Mouse (Mus musculus) hindbrain, postnatal 0 days (tissue): Measurements from ENCODE around the gene Bsg. TPM values are rescaled to one million over a fixed set of nuclear protein-coding genes. Genes with fewer than 3 reads are reported as not detected.

Experiments used
- ATAC-seq: fragments of 200-750 bp; cut with Nextera tagmentation; 2 replicates; pipeline ENCODE4 v1.8.0; 2017; ENCODE audit warnings: mild to moderate bottlenecking, moderate TSS enrichment, moderate library complexity
- DNase-seq: peaks from one replicate; pipeline ENCODE4 v3.0.0-alpha.2; 2015; ENCODE audit warnings: low spot score
- H3K27ac ChIP-seq: fragments of 300-500 bp; sonication (generic); 2 replicates; pipeline ENCODE4 v1.5.1; 2014; ENCODE audit warnings: mild to moderate bottlenecking
- H3K27me3 ChIP-seq: fragments of 300-500 bp; sonication (generic); 2 replicates; pipeline ENCODE4 v1.6.1; 2014; ENCODE audit warnings: low read length, mixed read lengths; ENCODE audit not compliant: insufficient read depth
- H3K36me3 ChIP-seq: fragments of 300-500 bp; sonication (generic); 2 replicates; pipeline ENCODE4 v1.6.1; 2014; ENCODE audit warnings: low read length, mixed read lengths; ENCODE audit not compliant: insufficient read depth
- H3K4me1 ChIP-seq: fragments of 300-500 bp; sonication (generic); 2 replicates; pipeline ENCODE4 v1.6.1; 2014; ENCODE audit warnings: antibody characterized with exemption, low read length, mixed read lengths; ENCODE audit not compliant: insufficient read depth
- H3K4me2 ChIP-seq: fragments of 300-500 bp; sonication (generic); 2 replicates; pipeline ENCODE4 v1.6.1; 2014; ENCODE audit warnings: low read depth, mild to moderate bottlenecking, low read length, moderate library complexity, mixed read lengths
- H3K4me3 ChIP-seq: fragments of 300-500 bp; sonication (generic); 2 replicates; pipeline ENCODE4 v1.5.1; 2014; ENCODE audit warnings: low read length
- H3K9ac ChIP-seq: fragments of 300-500 bp; sonication (generic); replicated peaks from 2 replicates; pipeline ENCODE4 v1.6.1; 2014; ENCODE audit warnings: mild to moderate bottlenecking, low read length, moderate library complexity, mixed read lengths
- H3K9me3 ChIP-seq: fragments of 300-500 bp; sonication (generic); 2 replicates; pipeline ENCODE4 v1.6.1; 2016; ENCODE audit warnings: low read length, mixed read lengths
- CTCF ChIP-seq: IDR thresholded peaks from 2 replicates; pipeline ENCODE4 v1.5.1; 2016; ENCODE audit warnings: antibody characterized with exemption, control low read depth, low read depth
- WGBS: fragments of 180-500 bp; shearing (Covaris S2); extraction: QIAGEN DNeasy Blood & Tissue Kit; methylation state at CpG from one replicate; pipeline ENCODE4 v1.1.7; 2014; 5-methylcytosine and 5-hydroxymethylcytosine counted together
- polyA plus RNA-seq: library from polyadenylated mRNA; unstranded; fragments of >200 nt; fragmentation: Nextera tagmentation; extraction: Ambion mirVana; gene quantifications from 2 replicates; pipeline ENCODE4 v1.2.1, GENCODE M21; 2015
- total RNA-seq: library from RNA; depleted of rRNA; stranded (reverse); fragments of >200 nt; gene quantifications from 2 replicates; pipeline ENCODE4 v1.2.3, GENCODE M21; 2014

Gene Bsg
- total and polyA plus RNA-seq, 2 experiments from 2014 or later, result 1,151 to 1,243 TPM

DNA sequence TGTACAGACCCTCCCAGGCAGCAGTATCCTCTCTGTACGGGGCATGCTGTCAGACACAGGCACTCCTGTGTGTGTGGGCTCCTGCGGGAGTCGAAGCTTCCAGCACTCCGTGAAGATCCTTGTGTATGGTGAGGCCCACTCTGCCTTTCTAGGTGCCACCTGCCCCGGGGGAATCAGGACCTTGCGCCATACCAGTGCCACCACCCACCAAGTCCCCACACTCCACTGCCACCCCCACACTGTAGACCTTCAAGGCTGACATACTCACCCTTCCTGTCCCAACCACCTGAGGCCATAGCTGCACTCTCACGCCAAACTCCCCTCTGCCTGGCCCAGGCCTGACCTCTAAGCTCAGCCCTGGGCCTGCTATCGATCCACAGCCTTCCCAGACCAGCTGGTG, 39.2 kb upstream of the Bsg start:
- Histone ChIP-seq H3K4me2 (no peak overlapping the region), H3K4me1 (0 out of 2 replicates have a peak, but pooled peaks cover 3% of the 10 kb centered on the region), H3K27me3 (no peaks in the 10 kb centered on the region), H3K4me3 (no peak overlapping the region), H3K27ac (no peak overlapping the region), H3K36me3 (no peaks in the 10 kb centered on the region), H3K9ac (no peak overlapping the region), H3K9me3 (no peaks in the 10 kb centered on the region)
- 81% methylated on average over 8 of the region's 8 CpGs for WGBS
- ATAC-seq, result no peak
- DNase-seq, result no peak
- TF ChIP-seq CTCF, result no peak

DNA sequence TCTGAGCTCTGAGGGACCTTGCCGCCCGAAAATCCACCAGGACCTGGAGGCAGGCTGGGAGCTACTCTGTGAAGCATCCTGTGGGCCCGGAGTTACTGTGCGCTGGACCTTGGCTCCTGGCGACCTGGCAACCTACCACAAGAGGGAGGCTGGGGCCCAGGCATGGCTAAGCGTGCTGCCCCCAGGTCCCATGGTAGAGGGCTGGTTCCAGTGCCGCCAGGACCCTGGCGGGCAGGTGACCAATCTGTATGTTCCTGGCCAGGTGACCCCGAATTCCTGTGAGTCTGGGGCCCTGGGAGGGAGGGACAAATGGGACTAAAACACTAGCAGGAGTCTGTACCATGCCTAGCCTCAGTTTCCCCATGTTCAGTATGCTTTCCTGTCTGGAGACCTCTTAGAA, 37.8 kb upstream of the Bsg start:
- peaks cover 15% of the 10 kb centered on the region; the same call in 1 of the 2 replicates for H3K4me1 ChIP-seq
- no peak for DNase-seq
- H3K36me3 ChIP-seq, result no peaks in the 10 kb centered on the region
- no peak overlapping the region for H3K4me2 ChIP-seq
- no peak overlapping the region for H3K4me3 ChIP-seq
- TF ChIP-seq CTCF, result no peak
- 74% methylated on average over 9 of the region's 9 CpGs for WGBS
- no peak overlapping the region for H3K27ac ChIP-seq
- no peak for ATAC-seq
- H3K9me3 ChIP-seq, result no peaks in the 10 kb centered on the region
- H3K9ac ChIP-seq, result no peak overlapping the region
- no peaks in the 10 kb centered on the region for H3K27me3 ChIP-seq

DNA sequence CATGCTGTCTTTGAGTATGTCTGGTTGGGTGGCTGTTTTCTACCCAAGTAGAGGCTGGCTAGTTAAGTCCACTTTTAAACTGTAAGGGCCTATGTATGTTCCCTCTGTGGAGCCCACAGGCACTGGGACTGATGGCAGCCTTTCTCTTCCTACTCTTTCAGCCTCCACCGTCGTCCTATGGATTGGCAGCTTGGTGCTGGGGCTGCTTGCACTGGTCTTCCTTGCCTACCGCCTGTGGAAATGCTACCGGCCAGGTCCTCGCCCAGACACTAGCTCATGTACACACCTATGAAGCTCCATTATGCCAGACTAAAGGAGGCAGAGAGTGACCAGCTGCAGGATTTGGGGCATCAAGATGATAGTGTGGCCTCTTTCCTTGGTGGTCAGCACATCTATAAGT, 36.2 kb upstream of the Bsg start:
- Histone ChIP-seq H3K36me3 (no peaks in the 10 kb centered on the region), H3K9me3 (no peaks in the 10 kb centered on the region), H3K4me1 (peaks cover 15% of the 10 kb centered on the region; the same call in 1 of the 2 replicates), H3K4me2 (peak overlapping the region; percentile 86), H3K9ac (no peak overlapping the region; the same call in 1 of the 2 replicates), H3K27ac (peak overlapping the region; percentile 98), H3K27me3 (no peaks in the 10 kb centered on the region), H3K4me3 (no peak overlapping the region)
- TF ChIP-seq CTCF, result no peak
- DNase-seq (no peak), ATAC-seq (no peak)
- WGBS, result 90% methylated on average over 5 of the region's 5 CpGs

DNA sequence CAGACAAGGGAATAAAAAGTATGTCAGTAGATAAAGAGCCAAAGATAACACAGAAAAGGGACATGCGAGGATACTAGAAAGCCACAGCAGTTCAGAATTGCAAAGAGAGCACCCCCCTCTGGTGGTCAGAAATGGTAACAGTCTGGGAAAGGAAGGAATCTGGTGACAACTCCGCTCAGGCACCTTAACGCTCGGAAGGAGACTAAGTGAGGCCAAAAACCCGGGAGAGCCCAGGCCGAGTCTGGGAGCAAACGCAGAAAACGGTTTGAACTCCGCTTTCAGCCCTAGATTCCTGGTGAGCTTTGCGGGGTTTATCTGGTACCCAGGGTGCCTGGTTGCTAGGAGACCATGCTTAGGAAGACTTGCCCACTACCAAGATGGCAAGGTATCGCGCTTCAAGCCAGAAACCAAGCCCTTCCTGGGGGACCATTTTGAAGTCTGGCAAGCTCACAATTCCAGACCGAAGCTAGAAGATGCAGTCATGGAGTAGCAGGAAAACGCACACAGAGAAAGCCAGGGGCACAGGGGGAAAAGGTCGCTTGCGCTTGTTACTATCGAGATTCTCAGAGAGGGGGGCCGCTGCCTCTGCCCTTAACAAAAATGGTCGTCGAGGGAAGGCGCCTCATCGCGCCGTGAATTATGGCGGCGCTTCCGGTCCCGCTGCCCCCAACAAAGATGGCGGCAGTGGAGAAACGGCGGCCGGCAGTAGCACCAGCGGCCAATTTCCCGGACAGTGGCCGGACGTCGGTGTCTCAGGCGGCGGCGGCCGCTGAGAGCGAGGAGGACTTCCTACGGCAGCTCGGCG, 35.3 kb upstream of the Bsg start, which contains the start of gene Tpgs1:
Gene Tpgs1 (plus strand): TSS at position 599 of the 805 bp plus-strand sequence.
- Histone ChIP-seq H3K9me3 (no peaks in the 10 kb centered on the region), H3K4me2 (peak within 1 kb of the TSS; percentile 86), H3K9ac (peak within 1 kb of the TSS; percentile 96), H3K36me3 (no peaks in the 10 kb centered on the region; the same call in 1 of the 2 replicates), H3K27me3 (no peaks in the 10 kb centered on the region), H3K4me3 (peak within 1 kb of the TSS; percentile 99), H3K4me1 (peaks cover 15% of the 10 kb centered on the region; the same call in 1 of the 2 replicates), H3K27ac (peak within 1 kb of the TSS; percentile 98)
- under 1% methylated on average over 45 of the region's 45 CpGs for WGBS
- TF ChIP-seq CTCF, result peak; percentile 90
- peak; percentile 94 for DNase-seq
- peak; percentile 88 for ATAC-seq

DNA sequence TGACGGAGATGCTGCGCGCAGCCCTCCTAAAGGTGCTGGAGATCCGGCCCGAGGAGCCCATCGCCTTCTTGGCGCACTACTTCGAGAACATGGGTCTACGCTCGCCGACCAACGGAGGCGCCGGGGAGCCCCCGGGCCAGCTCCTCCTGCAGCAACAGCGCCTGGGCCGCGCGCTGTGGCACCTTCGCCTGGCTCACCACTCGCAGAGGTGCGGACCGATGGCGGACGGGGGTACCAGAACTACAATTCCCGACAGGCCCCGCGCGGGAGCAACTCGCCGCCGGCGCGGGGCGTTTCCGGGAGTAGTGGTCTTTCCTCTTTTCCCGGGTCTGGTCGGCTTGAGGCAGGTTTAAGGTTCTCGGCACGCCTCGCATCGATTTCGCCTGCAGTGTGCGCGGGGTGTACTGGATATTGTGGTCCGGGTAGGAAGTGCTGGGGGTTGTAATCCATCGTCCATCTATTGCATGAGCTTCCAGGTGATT, 34.7 kb upstream of the Bsg start:
- Histone ChIP-seq H3K27ac (peak overlapping the region; percentile 98), H3K9ac (peak overlapping the region; percentile 96), H3K4me1 (peaks cover 15% of the 10 kb centered on the region; the same call in 1 of the 2 replicates), H3K9me3 (no peaks in the 10 kb centered on the region), H3K36me3 (no peaks in the 10 kb centered on the region; the same call in 1 of the 2 replicates), H3K4me2 (peak overlapping the region; percentile 86), H3K4me3 (peak overlapping the region; percentile 99), H3K27me3 (no peaks in the 10 kb centered on the region)
- peak; percentile 94 for DNase-seq
- ATAC-seq, result peak; percentile 63
- under 1% methylated on average over 47 of the region's 47 CpGs for WGBS
- 0 out of 2 replicates have a peak, but pooled peaks have one; percentile 1 for TF ChIP-seq CTCF

DNA sequence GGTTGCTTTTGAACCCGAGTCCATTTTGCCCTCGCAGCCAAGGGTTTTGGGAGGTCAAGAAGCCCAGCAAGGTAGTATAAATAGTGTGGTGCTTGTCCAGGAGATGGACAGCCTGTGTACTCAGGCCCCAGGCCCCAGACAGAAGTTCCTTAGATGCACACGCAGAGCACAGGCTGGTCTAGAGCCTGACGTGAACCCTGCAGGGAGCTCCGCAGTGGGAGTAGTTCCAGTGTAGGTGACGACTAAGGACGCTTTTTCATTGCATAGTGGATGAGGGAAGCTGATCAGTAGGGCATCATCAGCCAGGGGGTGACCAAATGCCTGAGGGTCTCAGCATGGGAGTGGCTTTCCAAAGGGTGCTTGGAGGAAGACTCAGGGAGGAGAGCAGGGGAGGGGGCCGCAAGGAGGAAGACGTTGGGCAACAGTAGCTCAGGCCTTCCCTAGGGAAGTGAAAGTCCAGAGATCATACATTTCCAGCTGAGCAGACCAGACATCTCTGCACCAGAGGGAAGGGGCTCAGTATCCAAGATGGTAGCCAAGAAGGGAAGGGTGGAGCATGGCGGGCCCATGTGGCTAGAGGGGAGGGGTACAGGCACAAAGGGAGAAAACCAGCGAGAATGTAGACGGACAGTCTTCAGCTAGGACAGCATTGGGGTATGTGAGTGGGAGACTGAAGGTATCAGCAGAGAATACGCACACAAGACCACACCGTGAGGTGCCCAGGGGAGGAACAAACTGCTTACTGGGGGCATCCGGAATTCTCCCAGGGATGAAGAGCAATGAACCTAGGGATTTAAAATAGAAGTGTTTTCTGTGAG, 34.0 kb upstream of the Bsg start:
- Histone ChIP-seq H3K4me1 (peaks cover 15% of the 10 kb centered on the region; the same call in 1 of the 2 replicates), H3K4me3 (peak overlapping the region; percentile 99), H3K9me3 (no peaks in the 10 kb centered on the region), H3K9ac (peak overlapping the region; percentile 96), H3K4me2 (peak overlapping the region; percentile 86), H3K27ac (peak overlapping the region; percentile 98), H3K27me3 (no peaks in the 10 kb centered on the region), H3K36me3 (no peaks in the 10 kb centered on the region; the same call in 1 of the 2 replicates)
- no peak for TF ChIP-seq CTCF
- ATAC-seq (peak; percentile 22; the same call in 1 of the 2 replicates), DNase-seq (no peak)
- 32% methylated on average over 15 of the region's 15 CpGs for WGBS
